Mouse (Mus musculus) embryo, embryonic 11 days (tissue): ENCODE data around the gene Tbcel.

Experiments used
- DNase-seq: peaks from one replicate; pipeline ENCODE4 v3.0.0-alpha.2; 2015

Tbcel gene

DNA sequence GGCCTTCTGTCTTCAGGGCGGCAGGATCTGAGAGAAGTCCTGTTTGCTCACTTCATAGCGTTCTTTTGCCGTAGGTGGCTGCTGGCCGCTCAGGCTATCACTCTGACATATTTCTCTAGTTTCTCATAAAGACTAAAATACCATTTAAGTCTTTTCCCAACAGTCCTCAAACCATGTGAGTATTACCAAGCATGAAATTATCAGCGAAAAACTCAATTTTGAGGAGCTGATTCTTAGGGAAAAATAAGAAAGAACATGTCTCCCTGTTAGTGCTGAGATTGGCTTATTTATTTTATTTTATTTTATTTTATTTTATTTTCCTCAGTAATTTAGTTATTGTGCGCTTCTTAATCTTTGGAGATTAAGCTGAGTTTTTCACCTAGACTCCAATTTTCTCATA is at the start of gene Tbcel:
Tbcel (minus strand) TSS at position 101 of the 400 bp plus-strand sequence.
- no peak for DNase-seq

DNA sequence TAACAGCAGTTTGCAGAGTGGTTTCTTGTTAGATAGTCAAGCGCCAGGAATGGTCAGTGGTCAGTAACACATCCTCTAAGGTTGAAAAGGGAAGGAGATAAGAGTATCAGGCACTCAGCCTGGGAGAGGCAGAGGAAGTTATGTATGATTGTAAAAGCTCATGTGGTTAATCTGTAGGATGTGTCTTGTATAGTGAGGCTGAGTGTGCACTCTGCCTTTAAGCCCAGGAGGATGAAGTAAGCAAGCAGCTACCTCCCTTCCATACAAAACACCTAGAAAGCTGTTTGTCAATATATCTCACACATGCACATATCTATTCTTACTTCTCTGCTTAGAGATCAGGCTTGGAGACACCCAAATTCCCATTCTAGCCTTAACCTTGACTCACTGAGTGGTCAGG is 47.6 kb upstream of the Tbcel start:
- DNase-seq: no peak

DNA sequence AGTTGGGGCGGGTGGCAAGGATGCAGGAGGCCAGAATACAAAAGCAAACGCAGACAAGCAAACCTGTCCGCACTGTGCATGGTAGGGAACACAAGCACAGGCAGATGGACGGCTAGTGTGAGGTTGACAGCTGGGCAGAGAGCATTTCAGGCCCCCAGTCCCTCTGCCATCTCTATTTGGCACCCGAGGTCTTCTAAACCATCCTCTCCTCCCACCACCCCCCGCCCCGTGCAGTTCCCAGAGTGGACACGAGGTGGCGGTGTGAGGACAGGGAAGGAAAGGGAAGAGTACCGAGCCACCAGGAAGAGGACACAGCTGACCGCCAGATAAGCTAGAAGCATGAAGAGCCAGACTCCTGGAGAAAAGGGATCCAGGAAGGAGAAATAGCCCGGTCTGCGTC is 42.5 kb upstream of the Tbcel start:
- peak; percentile 74 for DNase-seq

DNA sequence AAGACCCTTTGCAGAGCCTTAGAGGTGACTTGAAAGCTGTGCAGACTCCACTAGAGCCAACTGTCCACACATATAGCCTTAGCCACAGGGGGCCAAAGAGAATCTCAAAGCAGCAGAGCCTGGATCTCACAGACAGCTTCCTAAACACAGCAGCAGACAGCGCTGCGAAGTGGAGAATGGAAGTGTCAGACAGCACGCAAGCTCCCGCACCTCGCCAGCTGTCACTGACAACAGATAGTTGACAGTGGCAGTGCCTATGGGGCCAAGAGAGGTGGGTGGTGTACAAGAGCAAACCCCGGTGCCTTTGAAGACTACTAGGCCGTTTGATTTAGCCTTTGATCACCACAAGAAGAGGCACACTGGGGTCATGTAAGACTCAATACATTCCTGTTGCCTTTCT is 41.4 kb upstream of the Tbcel start:
- no peak for DNase-seq

DNA sequence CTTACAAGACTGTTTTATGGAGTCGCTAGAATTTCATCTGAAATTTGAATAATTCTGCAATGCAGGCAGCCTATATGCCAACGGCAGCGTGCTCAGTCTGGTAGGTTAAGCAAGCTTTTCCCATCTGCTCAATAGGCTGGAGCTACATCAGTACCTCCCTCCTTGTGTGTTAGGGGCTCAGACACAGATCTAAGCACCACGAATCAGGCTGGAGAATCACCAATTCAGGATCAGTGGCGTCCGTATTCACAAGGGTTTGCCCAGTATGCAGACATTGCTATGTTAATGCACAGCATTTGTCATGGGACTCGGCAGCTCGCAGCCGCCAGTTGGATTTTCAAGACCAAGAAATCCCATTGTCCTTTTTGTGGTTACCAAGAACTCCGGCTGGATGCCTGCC is 36.9 kb upstream of the Tbcel start:
- no peak for DNase-seq

DNA sequence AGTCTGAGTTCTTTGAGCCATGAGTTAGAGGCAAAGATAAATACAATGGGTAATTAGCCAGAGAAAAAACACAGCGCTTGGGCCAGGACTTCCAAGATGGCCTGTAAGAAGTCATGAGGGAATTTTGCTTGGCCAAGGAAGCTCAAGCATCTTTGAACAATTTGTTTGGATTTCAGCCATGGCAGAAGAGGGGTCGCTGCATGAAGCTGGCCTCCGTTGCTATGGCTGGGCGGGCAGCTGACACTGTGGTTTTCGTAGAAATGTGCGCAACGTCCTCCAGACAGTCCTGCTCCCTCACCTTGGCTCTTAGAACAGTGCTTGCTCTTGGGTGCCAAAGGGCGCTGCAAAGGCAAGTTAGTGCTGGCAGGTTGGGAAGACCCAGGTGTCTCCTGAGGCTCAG is 25.9 kb upstream of the Tbcel start:
- DNase-seq: no peak

DNA sequence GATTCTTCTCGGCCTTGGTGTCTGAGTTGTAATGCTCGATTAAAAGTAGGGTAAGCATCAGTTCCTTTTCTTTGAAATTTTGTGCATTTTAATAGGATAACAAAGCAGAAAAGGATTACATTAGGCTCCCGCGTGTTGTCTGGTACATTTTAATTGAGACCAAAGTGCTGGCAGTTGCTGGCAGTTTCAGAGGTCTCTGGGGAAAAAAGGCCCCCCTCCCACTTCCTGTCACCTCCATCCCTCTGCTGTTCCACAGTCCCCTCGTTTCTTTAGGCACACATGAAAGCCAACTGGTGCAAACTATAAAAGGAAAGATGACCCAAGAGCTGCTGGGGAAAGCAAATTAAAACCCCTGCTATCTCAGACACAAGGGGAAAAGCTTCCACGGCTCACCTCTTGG is 25.4 kb upstream of the Tbcel start:
- peak; percentile 34 for DNase-seq

DNA sequence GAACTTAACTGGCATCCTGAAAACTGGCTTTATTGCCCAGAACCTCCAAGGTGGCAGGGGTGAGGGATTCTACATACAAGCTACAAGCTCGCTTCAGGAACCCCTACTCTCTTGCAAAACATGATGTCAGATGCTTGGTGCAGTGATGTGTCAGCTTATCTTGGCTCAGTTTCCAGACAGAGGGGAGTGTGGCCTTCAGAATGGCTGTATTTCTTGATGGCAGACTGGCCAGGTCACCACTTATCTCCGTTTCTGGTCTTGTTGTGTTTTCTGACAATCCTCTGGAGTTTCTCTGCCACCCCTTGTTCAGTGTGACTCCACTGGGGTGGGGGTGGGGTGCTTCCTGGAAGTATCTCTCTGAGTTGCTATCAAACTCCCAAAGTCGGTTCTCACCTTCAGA is 24.3 kb upstream of the Tbcel start:
- DNase-seq: no peak

DNA sequence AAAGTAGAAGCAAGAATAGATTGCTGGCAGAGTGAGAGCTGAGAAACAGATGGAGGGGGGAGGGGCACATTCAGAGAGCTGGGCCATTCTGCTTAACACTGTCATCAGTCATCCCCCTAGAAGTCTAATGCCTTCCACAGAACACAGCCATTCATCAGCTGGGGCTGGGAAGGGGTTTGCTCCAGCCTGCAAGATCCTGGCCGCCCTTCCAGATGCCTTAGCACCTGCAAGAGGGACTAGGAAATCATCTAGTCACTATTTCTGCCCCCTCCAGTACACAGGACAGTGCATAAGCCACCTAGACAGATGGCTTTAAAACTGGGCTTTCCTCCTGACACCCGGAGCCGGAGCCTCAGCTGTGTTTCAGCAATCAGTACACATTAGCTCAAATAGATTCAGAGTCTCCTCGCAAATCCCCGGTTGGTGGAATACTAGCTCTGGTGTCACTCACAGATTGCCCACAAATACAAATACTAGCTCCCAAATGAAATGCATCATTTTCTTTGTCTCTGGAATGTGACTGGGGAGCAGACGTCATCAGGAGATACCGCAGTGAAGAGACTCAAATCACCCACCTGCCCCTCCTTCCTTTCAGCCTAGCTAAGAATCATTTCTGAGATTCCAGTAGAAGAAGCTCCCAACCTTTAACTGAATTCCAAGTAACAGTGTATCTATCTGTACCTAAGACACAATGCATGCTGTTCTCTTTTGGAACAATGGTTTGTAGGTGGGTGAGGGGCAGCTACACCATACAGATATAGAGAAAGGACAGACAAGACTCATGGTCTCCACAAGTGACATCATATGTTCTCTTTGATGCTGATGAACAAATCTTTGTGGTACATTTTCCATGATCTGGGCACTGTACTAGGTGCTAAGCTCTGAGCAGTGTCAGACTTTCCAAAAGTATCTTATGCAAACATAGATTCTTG is 22.9 kb upstream of the Tbcel start:
- DNase-seq: peak; percentile 71

DNA sequence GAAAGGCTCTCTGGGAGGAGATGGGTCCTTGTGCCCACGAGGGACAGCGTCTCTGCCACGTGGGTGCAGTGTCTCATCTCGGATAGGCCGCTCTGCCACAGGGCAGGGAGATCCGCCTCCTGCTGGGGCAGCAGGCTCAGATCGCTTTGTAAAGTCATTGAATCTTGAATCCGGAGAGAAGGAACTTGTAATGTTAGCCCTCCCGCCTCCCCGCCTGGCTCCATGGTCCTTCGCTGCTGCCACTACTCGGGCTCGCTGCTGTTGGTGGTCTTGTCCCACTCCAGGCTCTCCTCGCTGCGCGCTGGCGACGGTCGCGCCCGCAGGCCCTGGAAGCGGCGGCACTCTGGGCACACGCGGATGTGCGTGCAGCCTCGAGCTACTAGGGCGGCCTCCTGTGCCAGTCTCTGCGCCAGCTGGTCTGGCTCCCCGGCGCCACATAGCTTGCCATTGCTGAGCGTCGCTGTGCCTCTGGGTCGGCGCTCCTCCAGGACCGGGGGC is 13.0 kb upstream of the Tbcel start:
- peak; percentile 62 for DNase-seq

DNA sequence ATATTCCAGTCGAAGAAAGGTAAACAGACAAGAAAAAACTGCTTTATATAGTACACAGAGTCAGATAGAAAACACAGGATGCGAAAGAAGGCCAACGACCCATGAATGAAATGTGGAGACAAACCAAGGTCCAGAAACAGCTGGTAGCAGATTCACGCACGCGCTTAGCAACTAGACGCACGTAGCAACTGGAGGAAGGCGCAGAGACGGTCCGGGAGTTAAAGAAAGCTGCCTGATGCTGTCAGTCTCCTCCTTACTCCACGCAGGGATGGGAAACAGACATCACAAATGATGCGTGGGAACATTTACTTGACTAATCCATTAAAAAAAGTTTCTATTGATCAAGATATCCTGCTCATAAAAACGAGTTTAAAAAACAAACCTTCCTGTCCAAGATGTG is 10.6 kb upstream of the Tbcel start:
- peak; percentile 21 for DNase-seq

DNA sequence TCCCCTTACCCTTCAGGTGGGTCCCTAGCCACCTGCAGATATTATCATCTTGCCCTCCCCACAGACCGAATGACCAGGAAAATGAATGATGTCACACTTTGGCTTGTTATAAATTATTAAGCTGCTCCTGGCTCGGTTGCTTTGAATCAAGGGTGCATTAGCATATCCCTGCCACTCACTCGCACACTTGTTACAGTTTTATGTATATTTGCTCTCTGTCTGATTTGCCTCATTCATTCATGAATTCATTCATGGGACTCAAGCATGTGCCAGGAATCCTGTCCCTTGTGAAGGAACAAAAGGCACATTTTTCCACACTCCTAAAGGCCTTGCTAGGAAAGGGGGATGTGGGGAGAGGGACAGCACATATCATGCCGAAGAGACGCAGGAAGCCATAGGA is 5.5 kb upstream of the Tbcel start:
- no peak for DNase-seq

DNA sequence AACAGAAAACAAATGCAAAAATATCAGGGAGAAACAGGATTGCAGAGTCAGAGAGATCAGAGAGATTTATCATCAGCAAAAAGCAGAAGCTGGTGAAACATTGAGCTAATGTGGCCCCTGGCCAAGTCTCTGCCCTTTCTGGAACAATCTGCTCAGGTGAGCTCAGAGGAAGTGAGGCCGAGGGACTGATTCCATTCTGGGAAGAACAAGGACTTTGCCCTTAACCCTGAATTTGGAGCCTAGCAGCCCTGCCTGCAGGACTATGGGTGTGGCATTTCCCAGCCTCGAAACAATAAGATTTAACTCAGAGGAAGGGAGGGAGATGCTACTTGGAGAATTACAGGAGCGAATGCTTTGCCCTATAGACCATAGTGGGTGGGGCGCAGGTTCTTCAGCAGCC is 4.7 kb upstream of the Tbcel start:
- DNase-seq: no peak

DNA sequence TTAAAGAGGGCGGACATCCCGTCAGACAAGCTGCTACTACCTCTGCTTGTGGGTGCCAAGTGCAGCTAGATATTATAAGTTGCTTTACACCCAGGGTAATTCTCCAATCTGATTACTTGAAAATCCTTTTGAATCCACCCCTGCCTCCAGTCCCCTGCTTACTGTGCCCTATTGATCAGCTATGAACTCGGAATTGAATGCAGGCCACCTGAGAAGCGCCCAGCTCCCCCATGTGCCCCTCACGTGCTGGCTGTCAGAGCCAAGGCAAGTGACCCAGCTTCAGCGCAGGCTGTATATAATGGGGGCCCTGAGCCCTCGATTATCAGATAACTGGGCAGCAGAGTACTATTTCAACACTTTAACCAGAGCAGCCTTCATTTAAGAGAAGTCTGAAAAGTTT is 626 bp upstream of the Tbcel start:
- DNase-seq: no peak

DNA sequence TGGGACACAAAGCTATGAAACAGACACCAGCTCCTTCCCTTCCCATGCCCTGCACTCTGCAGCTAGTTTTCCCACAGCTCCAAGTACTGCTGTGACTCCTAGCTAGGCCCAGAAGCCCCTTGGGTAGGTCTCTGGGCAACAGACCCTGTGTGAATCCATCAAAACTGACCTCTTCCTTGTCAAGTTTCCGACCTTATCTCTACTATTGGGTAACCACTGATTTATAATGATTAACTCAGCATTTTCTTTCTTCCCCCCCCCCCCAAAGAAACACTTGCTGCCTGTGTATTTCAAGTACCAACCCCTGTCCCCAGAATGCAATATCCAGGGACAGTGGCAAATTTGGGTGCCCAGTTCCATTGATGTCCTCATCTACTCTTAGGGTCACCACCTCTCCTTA is 587 bp downstream of the Tbcel start:
- DNase-seq: no peak

DNA sequence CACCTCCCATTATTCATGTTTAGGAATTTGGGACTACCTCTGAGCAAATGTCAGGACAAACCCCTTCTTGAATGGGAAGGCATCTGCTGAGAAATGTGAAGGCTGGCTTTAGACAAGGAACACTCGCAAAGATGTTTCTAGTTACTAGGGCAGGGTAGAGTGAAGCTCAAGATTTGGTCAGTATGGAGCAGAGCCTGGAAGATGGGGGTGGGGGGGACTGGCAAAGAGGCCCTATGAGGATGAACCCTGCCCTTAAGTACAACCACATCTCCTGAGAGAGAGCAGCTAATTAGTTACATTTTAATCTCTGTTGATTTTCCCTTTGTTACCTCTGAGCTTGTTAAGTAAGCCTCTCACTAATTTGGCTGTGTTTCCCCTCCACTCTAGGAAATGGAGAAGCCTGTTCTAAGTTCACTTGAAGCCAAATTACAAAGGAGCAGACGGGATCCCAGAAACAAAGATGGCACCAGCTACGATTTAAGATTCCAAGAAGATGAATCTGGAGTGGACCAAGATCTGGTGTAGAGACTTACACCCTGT is 2.6 kb downstream of the Tbcel start:
- no peak for DNase-seq

DNA sequence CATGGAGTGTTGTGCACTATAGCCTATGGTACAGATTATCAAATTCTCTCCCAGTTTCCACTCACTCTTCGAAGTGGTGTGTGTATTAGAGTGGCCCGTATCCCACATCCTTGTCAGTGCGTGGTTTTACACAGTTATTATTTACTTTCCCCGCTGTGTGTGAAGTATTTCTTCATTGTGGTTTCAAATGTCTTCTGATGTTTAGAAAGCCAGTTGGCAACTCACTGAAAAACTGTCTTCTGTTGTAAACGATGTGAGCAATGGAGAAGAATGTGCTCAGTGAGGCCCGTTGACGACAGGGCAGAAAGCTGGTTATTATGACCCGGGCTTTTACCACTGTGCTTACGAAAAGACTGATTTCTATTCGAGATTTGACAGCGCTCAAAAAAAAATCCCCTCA is 3.0 kb downstream of the Tbcel start:
- no peak for DNase-seq

DNA sequence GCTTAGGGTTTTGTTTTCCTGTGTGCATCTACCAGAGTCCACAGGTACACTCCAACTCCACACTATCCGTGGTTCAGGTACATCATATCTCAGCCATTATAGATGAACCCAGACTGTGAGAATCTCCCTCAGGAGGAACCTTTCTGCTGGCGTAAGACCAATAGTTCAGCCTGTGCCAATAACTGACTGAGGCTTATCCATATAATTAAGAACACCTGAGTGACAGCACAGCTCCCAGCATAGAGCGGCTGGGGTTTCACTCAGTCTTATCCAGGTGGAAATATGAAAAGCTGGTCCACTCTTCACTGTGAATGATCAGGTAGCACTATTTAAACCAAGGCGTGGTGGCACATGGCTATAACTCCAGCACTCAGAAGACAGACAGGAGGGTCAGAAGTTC is 3.9 kb downstream of the Tbcel start:
- DNase-seq: no peak

DNA sequence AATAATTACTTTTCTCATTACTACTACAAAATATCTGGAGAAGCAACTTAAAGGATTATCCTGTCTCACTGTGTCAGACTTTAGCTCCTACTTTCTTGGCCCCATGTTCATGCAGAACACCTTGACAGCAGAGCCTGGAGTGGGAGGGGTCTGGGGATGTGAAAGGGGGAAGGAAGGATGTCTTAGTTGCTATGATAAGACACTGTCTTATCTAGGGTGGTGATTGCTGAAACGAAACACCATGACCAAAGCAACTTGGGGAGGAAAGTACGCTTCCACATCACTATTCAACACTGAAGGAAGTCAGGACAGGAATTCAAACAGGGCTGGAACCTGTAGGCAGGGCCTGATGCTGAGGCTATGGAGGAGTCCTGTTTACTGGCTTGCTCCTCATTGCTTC is 11.3 kb downstream of the Tbcel start:
- DNase-seq: no peak

DNA sequence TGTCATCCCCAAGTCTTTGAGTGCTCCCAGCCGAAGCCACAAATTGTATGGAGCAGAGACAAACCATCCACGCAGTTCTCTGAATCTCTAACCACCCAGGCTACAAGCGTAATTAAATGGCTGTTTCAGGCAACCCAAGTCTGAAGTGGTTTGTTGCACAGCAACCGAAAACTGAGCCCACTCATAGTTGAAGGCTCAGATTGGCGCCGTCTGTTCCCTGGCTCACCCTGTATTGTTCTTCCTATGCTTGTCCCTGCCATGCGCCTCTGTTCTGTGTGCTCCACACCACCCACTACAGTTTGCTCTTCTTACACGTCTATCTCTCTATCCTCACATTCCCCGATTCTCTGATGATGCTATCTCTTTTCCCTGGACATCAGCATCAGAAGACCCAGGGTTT is 15.8 kb downstream of the Tbcel start:
- no peak for DNase-seq

DNA sequence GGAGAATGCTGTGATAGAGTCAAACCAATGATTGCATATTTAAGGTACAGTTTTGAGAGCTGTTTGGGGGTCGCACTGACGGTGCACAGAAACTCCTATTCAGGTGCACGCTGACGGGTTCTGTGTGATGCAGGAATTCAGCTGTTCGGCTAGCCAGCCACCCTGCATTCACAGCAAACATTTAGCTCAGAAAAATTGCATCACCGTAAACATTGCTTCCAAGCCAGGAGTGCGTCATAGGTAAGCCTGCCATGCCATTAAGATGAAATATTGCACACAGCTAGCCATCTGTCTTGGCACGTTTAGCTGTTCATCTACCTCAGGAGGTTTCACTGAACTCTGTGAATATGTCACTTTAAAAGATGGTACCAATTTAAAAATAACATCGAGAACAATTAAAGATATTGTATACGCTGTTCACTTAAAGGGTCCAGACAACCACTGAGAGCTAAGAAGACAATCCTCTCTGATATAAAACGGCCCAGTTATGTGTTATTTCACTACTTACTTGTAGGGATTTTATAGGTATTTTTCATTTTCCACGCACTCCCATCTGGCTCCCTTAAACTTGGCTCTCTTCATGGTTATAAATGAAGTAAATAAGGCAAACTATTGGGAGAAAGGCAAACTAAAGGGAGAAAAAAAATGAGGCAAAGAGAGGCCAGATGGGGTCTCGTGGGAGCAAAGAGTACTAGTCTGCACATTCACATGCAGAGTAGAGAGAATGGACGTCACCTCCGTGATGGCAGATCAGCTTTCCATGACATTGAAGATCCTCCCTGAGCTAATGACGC is 16.8 kb downstream of the Tbcel start:
- no peak for DNase-seq

DNA sequence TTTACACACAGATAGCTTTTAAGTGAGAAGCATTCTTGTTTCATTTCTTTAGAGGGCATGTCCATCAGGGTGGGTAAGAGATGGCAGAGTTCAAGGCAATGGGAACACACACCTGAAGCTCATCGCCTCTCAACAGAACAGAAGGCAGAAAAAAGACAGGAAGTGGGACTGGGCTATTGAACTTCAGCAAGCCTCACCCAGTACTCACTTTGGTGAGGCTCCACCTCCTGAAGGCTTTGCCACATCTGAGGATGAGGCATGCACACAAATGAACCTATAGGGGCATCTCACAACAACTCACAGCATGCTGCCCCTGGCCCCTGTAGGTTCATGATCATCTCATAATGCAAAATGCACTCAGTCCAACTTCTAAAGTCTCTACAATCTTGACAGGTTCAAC is 19.5 kb downstream of the Tbcel start:
- DNase-seq: no peak

DNA sequence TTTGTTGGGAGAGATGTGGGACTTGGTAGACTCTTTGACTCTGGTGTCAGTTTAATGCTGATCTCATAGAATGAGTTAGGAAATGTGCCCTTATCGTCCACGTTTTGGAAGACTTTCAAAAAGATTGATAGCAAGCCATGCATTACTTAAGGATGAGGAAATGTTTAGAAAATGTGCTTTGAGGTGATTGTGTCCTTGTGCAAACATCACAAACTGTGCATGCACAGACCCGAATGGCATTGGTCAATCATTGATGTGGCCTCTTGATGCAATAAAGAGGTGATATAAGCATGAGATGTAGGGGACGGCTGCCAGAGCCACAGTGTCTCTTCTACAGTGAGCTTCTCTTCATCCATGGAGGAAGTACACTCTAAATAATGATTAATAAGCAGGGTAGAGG is 20.7 kb downstream of the Tbcel start:
- no peak for DNase-seq

DNA sequence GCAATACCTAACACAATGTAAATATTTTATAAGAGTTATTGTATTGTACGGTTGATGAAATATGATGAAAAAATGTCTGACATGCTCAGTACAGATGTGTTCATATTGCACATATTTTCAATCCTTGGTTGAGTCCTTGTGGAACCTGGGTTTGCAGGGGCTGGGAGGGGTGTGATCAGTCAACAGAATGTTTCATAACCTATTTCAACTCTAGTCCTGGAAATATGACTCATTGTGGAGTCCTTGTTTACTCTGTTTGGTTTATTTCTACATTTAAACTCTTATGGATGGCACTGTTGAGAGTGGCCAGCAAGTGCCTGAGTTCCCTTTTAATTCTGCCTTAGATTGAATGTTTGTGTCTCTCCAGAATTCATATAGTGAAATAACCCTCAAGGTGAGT is 22.9 kb downstream of the Tbcel start:
- DNase-seq: no peak
